Mouse (Mus musculus) erythroid progenitor cell, adult 5-6 weeks (primary cell): ENCODE data around the gene Mettl21a. TPM values are rescaled to one million over a fixed set of nuclear protein-coding genes. Genes with fewer than 3 reads are reported as not detected.
"Not testable (repeated sequence)": the region's sequence is repeated elsewhere in the genome, so short reads cannot be mapped to it uniquely, and the experiment has no call there.

Experiments
- ATAC-seq: replicated peaks from 2 replicates; pipeline ENCODE4 v1.8.0; 2016; ENCODE audit warnings: moderate number of reproducible peaks, mild to moderate bottlenecking, moderate TSS enrichment, inconsistent platforms; ENCODE audit not compliant: poor library complexity, low FRiP score, severe bottlenecking
- total RNA-seq, 2 experiments: library from RNA; stranded (forward) in 1 of 2; stranded (reverse) in 1 of 2; fragments of 150-400 nt in 1 of 2; fragments of 186-747, 209-891 nt in 1 of 2; gene quantifications; 2 replicates each; pipeline versions ENCODE4 v1.2.3 to v1.2.4; 2015 to 2017; ENCODE audit warnings: low replicate concordance in 2 of 2

Gene Mettl21a
- total RNA-seq (2015; ENCODE audit: low replicate concordance) (2.1 and 2.9 TPM in 2 replicates), total RNA-seq (2017; ENCODE audit: low replicate concordance) (4.9 and 5.8 TPM in 2 replicates)

DNA sequence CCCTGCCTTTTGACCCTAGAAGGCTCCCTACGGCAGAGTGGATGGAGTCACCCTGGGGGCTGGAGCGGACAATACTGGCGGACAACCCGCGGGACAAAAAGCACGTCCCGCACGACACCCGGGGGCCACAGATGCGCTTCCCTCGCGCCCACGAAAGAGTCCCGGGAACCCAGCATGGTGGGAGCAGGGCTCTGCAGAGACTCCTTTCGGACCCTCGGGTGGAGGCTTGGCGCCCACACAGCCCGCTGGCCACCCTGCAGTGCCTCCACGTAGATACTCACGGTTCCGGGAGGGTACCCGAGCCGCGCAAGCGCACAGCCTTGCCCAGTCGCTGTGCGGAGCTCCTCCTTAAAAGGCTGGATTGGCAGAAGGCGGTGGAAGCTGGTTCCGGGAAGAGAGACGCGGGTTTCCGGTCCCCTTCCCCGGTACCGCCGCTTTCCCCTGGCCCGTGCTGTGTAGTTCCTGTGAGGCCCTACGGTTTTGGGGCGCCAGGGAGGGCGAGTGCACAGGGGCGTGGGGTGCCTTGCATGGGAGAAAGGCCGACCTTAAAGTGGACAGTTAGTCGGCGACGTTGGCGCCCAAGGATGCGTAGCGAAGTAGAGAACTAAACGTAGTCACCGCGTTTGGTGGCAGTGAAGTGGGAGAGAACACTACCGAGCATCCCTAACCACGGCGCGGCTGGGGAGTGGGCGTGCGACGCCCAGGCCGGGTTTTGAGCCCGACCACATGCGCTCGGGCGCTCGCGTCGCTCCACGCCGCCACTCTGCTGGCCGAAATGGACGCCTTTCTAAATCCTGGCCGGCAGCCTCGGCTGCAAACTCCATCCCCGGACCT is at the start of gene Mettl21a:
Mettl21a (minus strand) TSS at position 362 of the 834 bp plus-strand sequence.
- peak; percentile 95 for ATAC-seq

DNA sequence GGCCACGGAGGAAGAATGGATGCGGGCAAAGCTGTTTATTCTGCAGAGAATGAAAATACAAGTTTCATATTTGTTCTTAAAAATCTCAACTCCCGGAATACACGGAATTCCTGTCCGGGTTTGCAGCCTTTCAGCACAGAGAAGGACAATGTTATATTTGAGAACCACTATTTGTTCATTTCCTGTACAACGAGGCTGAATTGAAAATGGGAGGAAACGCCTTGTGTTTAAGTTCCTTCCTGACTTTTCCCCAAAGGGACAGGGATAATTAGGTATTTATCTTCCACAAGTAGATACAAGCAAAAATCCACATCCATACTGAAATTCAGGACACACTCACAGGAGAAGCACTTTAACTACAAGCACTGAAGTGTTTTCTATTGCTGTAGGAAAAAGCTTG is 41.8 kb upstream of the Mettl21a start:
- ATAC-seq = no peak

DNA sequence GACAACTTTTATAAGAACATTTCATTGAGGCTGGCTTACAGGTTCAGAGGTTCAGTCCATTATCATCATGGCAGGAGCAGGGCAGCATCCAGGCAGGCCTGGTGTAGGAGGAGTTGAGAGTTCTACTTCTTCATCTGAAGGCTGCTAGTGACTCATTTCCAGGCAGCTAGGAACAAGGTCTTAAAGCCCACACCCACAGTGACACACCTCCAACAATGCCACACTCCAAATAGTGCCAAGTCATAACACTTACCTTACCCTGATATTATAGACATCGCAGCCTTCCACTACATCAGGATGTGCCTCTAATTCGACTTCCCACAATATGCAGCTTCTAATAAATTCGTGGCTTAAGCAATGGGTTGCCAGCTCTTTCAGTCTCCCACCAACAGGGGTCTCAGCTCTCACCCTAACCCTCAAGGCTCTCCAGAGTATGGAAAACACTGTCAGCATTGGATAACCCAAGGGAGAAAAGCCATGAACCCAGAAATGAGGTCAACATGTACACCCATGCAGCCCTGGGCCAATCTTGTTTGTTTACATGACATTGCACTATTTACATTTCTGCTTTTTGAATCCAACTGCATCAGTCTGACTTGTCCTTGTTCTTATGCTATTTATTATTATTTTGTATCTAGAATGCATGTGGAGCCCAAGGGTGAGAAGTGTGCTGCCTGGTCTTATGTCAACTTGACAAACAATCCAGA is 39.5 kb upstream of the Mettl21a start:
- no peak for ATAC-seq

DNA sequence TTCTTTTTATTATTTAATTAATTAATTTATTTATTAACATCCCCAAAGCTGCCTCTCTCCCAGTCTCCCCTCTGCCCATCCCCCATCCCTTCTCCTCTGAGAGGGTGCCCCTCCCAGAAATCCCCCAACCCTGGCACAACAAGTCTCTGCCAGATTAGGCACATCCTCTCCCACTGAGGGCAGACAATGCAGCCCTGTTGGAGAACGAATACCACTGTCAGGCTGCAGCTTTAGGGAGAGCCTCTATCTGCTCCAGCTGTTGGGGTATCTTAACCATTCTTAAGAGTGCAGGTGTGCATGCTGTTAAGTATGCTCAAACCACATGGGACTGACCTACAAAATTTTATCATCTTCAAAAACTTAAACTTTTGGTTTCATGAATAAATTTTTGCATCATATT is 38.4 kb upstream of the Mettl21a start:
- no peak for ATAC-seq

DNA sequence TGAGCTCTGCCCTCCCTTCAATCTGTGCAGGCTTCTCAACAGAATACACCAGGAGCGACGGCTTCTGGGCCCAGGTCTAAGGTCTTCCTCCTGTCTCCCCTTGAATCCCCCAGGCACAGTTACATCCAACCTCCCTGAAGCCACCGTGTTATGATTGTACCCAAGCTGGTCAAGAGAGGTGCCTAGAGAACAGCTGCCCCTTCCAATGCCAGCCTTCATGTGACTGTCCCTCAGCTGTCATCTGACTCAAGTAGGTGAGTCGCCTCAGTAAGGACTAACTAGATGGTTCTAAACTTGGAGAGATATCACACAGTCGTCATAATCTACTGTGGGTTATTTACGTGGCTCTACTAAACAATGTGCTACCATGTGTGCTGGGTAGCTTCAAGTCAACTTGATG is 36.7 kb upstream of the Mettl21a start:
- ATAC-seq = no peak

DNA sequence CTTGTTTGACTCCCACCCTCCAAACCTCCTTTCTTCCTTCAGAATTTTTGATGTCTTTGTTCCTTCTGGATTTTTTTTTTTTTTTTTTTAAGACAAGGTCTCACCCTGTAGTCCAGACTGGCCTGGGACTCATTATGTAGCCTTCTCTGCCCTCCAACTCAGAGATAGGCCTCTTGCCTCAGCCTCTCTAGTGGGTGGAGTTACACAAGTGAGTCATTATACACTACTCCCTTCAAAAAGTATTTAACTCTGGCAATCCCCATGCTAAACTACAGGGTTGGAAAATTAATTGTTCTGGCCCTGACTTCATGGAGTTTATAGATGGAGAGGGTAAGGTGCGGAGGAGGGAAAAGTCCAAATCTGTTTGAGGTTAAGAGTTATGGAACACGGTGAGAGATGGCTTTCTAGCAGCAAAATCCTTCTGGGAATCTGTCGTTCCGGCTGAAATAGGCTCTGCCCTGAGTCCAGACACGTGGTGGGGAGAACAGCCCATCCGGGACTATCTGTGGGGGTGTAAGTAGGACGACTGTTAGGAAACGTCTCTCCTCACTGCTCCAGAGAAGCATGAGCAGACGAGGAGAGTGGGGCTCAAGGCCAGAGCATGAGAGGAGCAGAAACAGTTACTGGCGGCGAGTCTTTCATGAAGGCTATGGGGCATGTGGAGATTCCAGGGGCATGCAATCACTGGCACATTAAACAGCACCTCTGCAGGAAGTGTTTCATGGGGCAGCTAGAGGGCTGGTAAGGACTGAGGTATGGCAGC is 32.5 kb upstream of the Mettl21a start:
- ATAC-seq = no peak

DNA sequence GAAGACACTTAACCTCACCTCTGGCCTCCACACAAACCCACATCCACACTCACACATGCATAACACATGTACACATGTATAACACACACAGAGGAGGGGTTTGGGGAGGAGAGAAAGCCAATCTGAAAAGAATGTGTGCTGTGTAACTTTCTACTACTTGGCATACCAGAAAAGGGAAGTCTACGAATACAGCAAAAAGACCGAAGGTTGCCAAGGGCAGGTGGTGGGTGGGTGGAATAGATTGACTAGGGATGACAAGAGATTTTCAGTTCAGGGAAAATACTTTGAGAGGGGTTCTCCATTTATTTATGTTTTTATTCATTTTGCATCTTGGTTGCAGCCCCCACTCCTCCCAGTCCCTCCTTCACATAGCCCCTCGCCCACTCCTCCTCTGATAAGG is 27.5 kb upstream of the Mettl21a start:
- no peak for ATAC-seq

DNA sequence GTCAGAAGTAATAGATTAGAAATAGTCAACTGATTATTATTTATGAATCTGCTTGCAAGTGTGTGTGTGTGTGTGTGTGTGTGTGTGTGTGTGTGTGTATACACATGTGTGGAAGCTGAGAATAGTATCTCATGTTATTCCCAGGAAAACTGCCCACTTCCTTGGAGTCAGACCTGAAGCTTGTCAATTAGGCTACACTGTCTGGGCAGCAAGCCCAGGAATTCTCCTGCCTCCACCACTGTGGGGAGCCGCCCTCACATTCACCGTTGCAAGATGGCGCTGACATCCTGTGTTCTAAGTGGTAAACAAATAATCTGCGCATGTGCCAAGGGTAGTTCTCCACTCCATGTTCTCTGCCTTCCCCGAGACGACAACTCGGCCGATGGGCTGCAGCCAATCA is 25.5 kb upstream of the Mettl21a start:
- ATAC-seq = not testable (repeated sequence)

DNA sequence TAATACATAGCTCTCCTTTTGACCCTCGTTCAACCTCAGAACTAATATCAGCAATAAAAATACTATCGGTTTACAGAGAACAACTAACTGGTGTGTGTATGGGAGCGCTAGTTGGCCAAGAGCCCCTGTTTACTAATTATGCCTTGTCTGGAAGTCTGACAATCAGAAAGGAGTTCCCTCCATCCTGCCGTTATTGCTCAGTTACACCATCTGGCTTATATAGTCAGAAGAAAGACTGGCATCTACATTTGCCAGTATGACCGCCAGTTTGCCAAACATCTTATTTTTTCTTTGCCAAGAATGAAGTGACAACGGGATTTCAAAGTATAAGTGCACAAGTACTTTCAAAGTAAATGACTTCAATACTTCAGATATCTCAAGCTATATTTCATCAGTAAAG is 24.0 kb upstream of the Mettl21a start:
- no peak for ATAC-seq

DNA sequence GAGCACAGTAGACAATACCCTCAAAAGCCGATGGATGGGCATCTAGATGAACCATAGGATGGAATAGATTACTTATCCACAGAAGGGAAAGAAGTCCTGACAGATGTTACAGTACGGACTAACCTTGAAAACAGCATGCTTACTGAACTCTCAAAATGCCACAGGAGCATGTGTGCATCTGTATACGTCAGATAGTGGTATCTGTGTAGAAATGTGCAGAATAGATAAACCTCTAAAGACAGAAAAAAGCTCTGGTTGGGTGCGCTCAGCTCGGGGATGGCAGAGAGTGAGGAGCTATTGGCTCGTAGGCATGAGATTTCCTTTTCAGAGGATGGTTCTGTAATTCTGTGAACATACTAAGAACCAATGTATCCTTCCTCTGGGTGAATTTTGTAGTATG is 22.2 kb upstream of the Mettl21a start:
- peak; percentile 57; the same call in 1 of the 2 replicates for ATAC-seq

DNA sequence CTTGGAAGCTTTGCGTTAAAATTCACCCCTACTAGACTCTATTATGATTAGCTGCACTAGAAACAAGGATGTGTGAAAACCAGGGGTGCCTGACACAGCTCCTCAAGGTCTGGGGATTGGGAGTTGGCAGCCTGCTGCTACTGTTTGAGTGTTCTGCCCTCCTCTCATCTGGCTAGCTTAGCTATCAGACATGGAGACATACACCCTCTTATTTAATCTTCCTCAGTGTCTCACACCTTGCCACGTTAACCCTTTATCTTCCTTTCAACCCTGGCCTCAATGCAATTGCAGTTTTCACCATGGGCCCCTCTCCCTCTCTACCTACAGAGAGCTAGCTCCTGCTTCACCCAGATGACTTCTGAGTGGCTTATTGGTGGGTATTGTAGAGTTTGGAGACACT is 18.6 kb upstream of the Mettl21a start:
- no peak for ATAC-seq

DNA sequence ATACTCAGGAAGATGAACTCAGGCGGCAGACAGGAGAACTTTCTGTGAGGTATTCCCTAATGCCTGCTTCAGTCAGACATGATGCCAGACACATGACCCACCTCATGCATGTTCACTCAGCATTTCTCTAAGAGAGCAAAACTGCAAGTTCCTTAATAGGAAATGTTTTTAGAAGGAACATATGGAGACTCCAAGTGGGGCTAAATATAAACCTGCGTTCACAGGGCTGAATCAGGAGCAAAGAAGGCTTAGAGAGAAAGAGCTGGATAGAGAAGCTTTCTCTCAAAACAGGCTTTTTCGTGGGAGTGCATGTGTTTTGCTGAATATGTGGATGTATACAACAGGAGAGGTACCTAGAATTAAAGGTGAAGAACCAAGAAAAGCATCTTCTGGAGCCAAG is 16.2 kb upstream of the Mettl21a start:
- no peak for ATAC-seq

DNA sequence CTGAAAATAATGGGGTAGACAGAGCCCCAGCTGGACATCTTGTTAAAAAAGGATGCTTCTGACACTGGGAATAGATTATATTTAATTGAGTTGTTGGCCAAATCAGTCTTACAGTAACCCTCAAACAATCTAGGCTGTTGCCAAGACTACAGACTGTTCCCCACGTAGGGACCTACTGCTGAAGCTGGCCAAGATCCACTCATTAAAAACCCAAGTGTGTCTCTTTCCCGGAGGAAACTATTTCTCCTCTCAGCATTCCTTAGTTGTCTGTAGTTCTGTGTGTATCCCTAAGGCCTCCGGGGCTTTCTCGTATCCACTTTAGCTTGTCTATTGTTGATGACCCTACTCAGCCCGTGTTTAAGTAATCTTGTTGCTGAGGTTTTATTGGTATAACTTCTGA is 14.5 kb upstream of the Mettl21a start:
- ATAC-seq = no peak

DNA sequence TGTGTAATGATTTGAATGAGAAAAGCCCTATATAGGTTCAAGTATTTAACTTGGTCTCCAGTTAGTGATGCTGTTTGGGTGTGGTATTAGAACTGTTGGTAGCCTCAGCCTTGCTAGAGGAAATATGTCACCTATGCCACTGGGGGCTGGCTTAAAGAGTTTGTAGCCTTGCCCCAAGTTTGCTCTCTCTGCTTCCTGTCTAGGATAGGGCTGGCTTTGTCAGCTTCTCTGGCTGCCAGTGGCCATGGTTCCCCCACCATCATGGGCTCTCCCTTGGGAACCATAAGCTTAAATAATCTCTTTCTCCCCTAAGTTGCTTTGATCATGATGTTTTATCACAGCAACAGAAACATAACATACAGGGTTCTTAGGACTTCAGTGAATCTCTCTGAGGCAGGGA is 8.2 kb upstream of the Mettl21a start:
- ATAC-seq = no peak

DNA sequence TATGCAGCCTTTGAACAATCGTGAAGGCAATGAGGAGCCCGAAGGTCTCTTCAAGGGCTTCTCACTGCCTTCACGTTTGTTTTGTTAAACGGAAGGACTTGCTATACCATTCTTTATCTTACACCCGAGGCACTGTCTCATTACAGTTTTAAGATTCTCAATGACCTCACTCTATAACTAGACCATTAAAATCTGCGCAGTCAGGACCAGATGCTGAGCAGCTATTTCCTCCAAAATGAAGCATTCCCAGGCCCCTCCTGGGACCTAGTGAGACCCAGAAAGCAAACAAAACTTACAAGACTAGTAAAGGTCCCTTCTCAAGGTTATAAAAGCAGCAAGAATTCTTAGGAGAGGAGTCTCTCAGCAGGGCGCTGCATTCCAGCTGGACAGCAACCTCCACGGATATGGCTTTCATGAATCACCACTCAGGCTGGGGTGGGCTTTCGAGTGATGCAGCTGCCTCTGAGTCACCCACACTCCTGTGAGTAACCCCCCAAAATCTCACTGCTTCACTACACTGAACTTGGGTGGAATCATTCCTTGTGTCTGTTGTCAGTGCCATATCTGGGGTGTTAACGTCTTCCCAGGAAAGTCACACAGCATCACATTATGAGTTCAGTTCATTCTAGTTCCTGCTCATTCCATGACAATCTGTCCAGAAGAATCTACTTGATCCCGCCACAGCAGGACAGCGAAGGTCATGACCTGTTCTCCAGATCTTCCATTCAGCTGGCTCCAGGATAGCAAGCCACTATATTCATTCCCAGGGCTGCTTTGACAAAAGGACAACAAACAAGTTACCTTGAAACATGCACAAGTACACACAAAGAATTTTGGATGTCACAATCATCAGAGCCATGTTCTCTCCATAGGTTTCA is 6.8 kb upstream of the Mettl21a start:
- ATAC-seq = no peak

DNA sequence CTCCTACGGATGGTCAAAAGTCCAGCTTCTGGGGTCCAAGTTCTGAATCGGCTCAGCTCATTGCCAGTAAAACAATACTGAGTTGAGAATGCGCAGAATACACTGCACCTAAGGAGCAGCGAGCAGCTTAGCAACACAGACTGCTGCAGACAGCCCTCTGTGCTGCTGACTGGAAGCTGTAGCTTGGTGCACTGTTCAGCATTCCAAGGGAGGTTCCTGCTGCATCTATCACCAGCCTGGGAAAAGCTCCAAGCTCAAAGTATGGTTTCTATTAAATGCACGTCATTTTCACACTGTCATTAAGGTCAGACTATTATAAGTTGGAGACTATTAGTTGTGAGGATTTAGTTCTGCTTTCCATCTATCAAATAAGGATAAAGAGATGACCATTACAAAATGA is 4.1 kb upstream of the Mettl21a start:
- no peak for ATAC-seq

DNA sequence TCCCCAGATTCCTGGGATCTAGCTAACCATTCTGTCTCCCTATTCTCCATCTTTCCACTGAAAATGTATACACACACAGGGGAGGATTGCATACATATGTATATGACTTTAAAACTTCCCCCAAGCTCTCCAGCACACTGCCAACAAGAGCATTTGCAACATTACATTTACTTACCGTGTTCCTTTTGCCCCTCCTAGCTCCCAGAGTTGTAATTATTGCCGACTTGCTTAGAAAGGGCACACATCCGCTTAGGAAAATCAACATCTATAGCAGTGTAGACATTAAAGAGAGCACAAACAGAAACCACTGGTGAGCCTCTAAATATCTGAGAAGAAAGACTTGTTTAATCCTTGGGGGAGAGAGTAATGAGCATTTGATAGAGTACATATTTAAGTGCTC is 1.2 kb upstream of the Mettl21a start:
- ATAC-seq = no peak

DNA sequence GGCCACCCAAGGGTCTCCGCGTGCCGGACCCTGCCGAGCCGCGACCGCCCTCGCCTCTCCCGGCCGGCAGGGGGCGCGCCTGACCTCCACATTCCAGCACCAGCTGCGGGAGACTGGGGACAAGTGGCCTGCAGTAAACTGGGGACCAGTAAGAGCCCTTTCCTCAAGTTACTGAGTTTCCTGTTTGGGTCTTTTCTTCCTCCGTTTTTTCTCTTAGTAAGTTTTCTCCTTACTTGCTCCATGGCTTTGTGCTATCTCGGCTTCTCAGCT is 608 bp upstream of the Mettl21a start:
- ATAC-seq = peak; percentile 76

DNA sequence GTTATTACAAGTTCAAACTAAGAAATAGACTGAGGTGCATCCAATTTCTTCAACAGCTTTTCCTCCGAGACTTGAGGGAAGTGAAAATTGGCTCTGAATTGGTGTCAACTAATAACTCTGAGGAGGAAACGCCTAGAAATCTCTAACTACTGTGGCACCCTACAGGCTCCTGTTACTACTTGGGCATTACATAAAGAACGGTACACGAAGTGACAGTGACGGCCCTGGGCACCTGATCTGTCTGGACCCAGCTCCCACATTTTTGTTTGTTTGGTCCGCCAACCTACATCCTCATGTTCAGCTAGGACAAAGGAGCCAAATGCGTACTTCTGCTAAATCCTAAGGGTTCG is 536 bp downstream of the Mettl21a start:
- ATAC-seq = no peak

DNA sequence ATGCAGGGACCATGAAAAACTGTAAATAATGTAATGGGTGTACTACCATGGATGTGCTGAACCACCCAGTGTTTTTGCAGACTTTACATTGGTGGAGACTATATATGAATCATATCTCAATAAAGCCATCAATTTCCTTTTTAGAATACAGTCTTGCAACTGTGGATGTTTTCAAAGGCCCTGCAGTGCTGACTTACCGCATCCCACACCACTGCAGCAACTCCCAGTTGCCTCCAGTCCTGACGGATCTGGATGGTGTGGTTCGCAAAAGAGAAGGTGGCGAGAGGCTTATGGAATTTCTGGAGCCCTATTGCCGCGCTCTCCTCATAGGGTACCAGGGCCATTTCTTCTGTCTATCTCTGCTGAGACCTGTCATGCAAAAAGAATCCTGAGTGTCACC is 966 bp downstream of the Mettl21a start:
- ATAC-seq = no peak
